11 mouse cellular contexts compared by ENCODE assay signal in the genomic region with DNA sequence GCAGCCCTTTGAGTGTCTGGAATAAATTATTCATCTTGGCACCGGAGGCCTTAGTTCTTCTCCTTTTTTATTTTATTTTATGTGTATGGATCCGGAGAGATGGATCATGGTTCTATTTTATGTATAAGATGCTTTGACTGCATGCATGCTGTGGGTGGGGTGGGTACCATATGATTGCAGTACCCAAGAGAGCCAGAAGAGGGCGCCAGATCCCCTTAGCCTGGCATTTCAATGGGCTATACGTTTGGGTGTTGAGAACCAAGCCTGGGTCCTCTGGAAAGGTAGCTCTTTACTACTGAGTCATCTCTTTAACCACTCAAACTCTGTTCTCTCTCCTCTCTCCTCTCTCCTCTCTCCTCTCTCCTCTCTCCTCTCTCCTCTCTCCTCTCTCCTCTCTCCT. TPM values are rescaled to one million over a fixed set of nuclear protein-coding genes. Genes with fewer than 3 reads are reported as not detected.
A peak's percentile ranks its signal among the peaks of the same experiment; 100 is the strongest.
DNase-seq lines count a peak whose midpoint lies in the region; ATAC-seq and TF ChIP-seq lines count a peak whose summit lies in the region.
"Had no signal": no experiment of that assay in that cellular context is flagged by ENCODE, and none has a peak within 500 bp of the region (broad histone marks: within the 10 kb centered on the region; RNA-seq: fewer than 3 reads in every experiment).

No protein-coding gene starts in this region.

- H3K4me3 ChIP-seq in heart, postnatal 0 days (ENCODE audit: low read depth, low read length) = no peak overlapping the region
- H3K4me3 ChIP-seq in thymus, adult 2 months (ENCODE audit: control insufficient read depth, insufficient read depth, low read length) = no peak overlapping the region
- no peak overlapping the region for H3K4me3 ChIP-seq in forebrain, embryonic 12.5 days (replicated peaks)
- H3K4me3 ChIP-seq: hindbrain, embryonic 10.5 days had no signal

- no peak overlapping the region for H3K4me2 ChIP-seq in heart, postnatal 0 days (ENCODE audit: low read depth, low read length)
- H3K4me2 ChIP-seq in forebrain, embryonic 12.5 days = no peak overlapping the region

- intact Hi-C loops in heart, postnatal 14 days (cut with DNase I) = no loop called here

- no peaks in the 10 kb centered on the region for H3K36me3 ChIP-seq in heart, postnatal 0 days (replicated peaks; ENCODE audit: control insufficient read depth, insufficient read depth, low read length)
- H3K36me3 ChIP-seq in thymus, adult 2 months (ENCODE audit: control insufficient read depth, insufficient read depth, low read length) = no peaks in the 10 kb centered on the region
- H3K36me3 ChIP-seq in forebrain, embryonic 12.5 days (replicated peaks) = no peaks in the 10 kb centered on the region
- H3K36me3 ChIP-seq: hindbrain, embryonic 10.5 days had no signal

- 29% methylated on average over 4 of the region's 4 CpGs for WGBS in heart, postnatal 0 days
- 32% methylated on average over 4 of the region's 4 CpGs for WGBS in thymus, adult 2 months
- WGBS in forebrain, embryonic 12.5 days = 37% methylated on average over 4 of the region's 4 CpGs

- no peaks in the 10 kb centered on the region for H3K9me3 ChIP-seq in heart, postnatal 0 days (replicated peaks; ENCODE audit: control insufficient read depth, low read length)
- H3K9me3 ChIP-seq in forebrain, embryonic 12.5 days = no peaks in the 10 kb centered on the region
- H3K9me3 ChIP-seq: hindbrain, embryonic 10.5 days had no signal

- 0 out of 2 replicates have a peak, but pooled peaks cover 1% of the 10 kb centered on the region for H3K27me3 ChIP-seq in heart, postnatal 0 days (ENCODE audit: control insufficient read depth, insufficient read depth, low read length)
- H3K27me3 ChIP-seq in thymus, adult 2 months (ENCODE audit: control insufficient read depth, insufficient read depth, low read length) = no peaks in the 10 kb centered on the region
- 0 out of 2 replicates have a peak, but pooled peaks cover 5% of the 10 kb centered on the region for H3K27me3 ChIP-seq in forebrain, embryonic 12.5 days

- DNase-seq in heart, postnatal 0 days (ENCODE audit: low spot score) = no peak
- DNase-seq in heart, postnatal 14 days = no peak
- peak; percentile 28 for DNase-seq in thymus, adult 2 months
- no peak for DNase-seq in thymus, adult 18-20 months
- DNase-seq in frontal cortex, adult 2 months (ENCODE audit: extremely low spot score in 1 of 2, low spot score in 1 of 2) = no peak
- no peak for DNase-seq in urinary bladder, postnatal 25 days (ENCODE audit: low spot score)
- DNase-seq: cerebellum, postnatal 36 days had no signal

- no peak overlapping the region for H3K9ac ChIP-seq in heart, postnatal 0 days (replicated peaks; ENCODE audit: low read depth, low read length)
- no peak overlapping the region for H3K9ac ChIP-seq in forebrain, embryonic 12.5 days

- TF ChIP-seq CTCF in heart, postnatal 0 days (IDR thresholded peaks at IDR 0.05; ENCODE audit: low read depth) = peak; percentile 43; the same call in 1 of the 2 replicates
- no peak for TF ChIP-seq CTCF in thymus, adult 2 months (IDR thresholded peaks at IDR 0.05; ENCODE audit: borderline replicate concordance, control insufficient read depth, extremely low read depth, insufficient read depth, low read length, poor library complexity)

- no peak overlapping the region for H3K27ac ChIP-seq in heart, postnatal 0 days (ENCODE audit: low read depth)
- no peak overlapping the region for H3K27ac ChIP-seq in thymus, adult 2 months (ENCODE audit: control insufficient read depth, insufficient read depth, low read length)
- H3K27ac ChIP-seq in forebrain, embryonic 12.5 days = no peak overlapping the region
- H3K27ac ChIP-seq: hindbrain, embryonic 10.5 days had no signal

- TF ChIP-seq POLR2A in thymus, adult 2 months (IDR thresholded peaks at IDR 0.05; ENCODE audit: control insufficient read depth, extremely low read depth, insufficient read depth, low read length, poor library complexity) = no peak

- TF ChIP-seq EP300 in heart, postnatal 0 days (IDR thresholded peaks at IDR 0.05; ENCODE audit: low read depth) = no peak

- no peak for ATAC-seq in heart, postnatal 0 days (ENCODE audit: insufficient read depth, low read depth)
- peak; percentile 48; the same call in 1 of the 2 replicates for ATAC-seq in granulocyte monocyte progenitor cell, adult 5-6 weeks (replicated peaks; ENCODE audit: poor library complexity, severe bottlenecking)
- ATAC-seq in forebrain, embryonic 12.5 days (ENCODE audit: low FRiP score) = no peak

- H3K4me1 ChIP-seq in heart, postnatal 0 days (ENCODE audit: control insufficient read depth, insufficient read depth) = 0 out of 2 replicates have a peak, but pooled peaks cover 4% of the 10 kb centered on the region
- no peaks in the 10 kb centered on the region for H3K4me1 ChIP-seq in thymus, adult 2 months (replicated peaks; ENCODE audit: control insufficient read depth, insufficient read depth, low read length)
- no peaks in the 10 kb centered on the region for H3K4me1 ChIP-seq in forebrain, embryonic 12.5 days

RNA-seq across cellular contexts. Expression of a gene that starts 19.4 kb away (rescaled TPM):
- 1.7 and 2.7 TPM in 2 replicates for total RNA-seq in heart, postnatal 0 days (2014; rRNA removed; ENCODE audit: low replicate concordance)
- polyA plus RNA-seq in heart, postnatal 0 days (2015; fragmentation: Nextera tagmentation; extraction: Ambion mirVana) = 0.51 and 0.63 TPM in 2 replicates
- under 1 TPM; 0.48 to 0.61 TPM for total RNA-seq in heart, postnatal 14 days (2021)
- 0.27 and 0.78 TPM in 2 replicates for polyA plus RNA-seq in thymus, adult 2 months (2012; rRNA removed)
- not detected in 2 replicates for total RNA-seq in granulocyte monocyte progenitor cell, adult 5-6 weeks (2014; fragmentation: Nextera tagmentation)
- total RNA-seq in granulocyte monocyte progenitor cell, adult 5-6 weeks (2017) = not detected in 2 replicates
- 0.04 and 0.19 TPM in 2 replicates for polyA plus RNA-seq in frontal cortex, adult 2 months (2012; rRNA removed)
- polyA plus RNA-seq in forebrain, embryonic 12.5 days (2016; fragmentation: Nextera tagmentation; extraction: Ambion mirVana) = 0.12 TPM in 1 of 2 replicates, not detected in the other
- polyA plus RNA-seq: neural tube, embryonic 14.5 days had no signal

RNA-seq across cellular contexts. Expression of a gene that starts 23.5 kb away (rescaled TPM):
- total RNA-seq in heart, postnatal 0 days (2014; rRNA removed; ENCODE audit: low replicate concordance) = not detected in 2 replicates
- not detected in 2 replicates for polyA plus RNA-seq in heart, postnatal 0 days (2015; fragmentation: Nextera tagmentation; extraction: Ambion mirVana)
- total RNA-seq in heart, postnatal 14 days (2021) = not detected
- 0.47 and 0.49 TPM in 2 replicates for polyA plus RNA-seq in thymus, adult 2 months (2012; rRNA removed)
- total RNA-seq in granulocyte monocyte progenitor cell, adult 5-6 weeks (2014; fragmentation: Nextera tagmentation) = not detected in 2 replicates
- not detected in 2 replicates for total RNA-seq in granulocyte monocyte progenitor cell, adult 5-6 weeks (2017)
- polyA plus RNA-seq in frontal cortex, adult 2 months (2012; rRNA removed) = not detected in 2 replicates
- polyA plus RNA-seq in forebrain, embryonic 12.5 days (2016; fragmentation: Nextera tagmentation; extraction: Ambion mirVana) = not detected in 2 replicates
- polyA plus RNA-seq: neural tube, embryonic 14.5 days had no signal

RNA-seq across cellular contexts. Expression of a gene that starts 46.7 kb away (rescaled TPM):
- not detected in 2 replicates for total RNA-seq in heart, postnatal 0 days (2014; rRNA removed; ENCODE audit: low replicate concordance)
- 0.16 and 0.18 TPM in 2 replicates for polyA plus RNA-seq in heart, postnatal 0 days (2015; fragmentation: Nextera tagmentation; extraction: Ambion mirVana)
- total RNA-seq in heart, postnatal 14 days (2021) = under 1 TPM in 1 of 2 experiments, not detected in 1; 0.22 TPM
- 1.8 and 2.0 TPM in 2 replicates for polyA plus RNA-seq in thymus, adult 2 months (2012; rRNA removed)
- not detected in 2 replicates for total RNA-seq in granulocyte monocyte progenitor cell, adult 5-6 weeks (2014; fragmentation: Nextera tagmentation)
- 0.69 and 0.82 TPM in 2 replicates for total RNA-seq in granulocyte monocyte progenitor cell, adult 5-6 weeks (2017)
- polyA plus RNA-seq in frontal cortex, adult 2 months (2012; rRNA removed) = 0.26 and 0.50 TPM in 2 replicates
- 0.50 TPM in 1 of 2 replicates, not detected in the other for polyA plus RNA-seq in forebrain, embryonic 12.5 days (2016; fragmentation: Nextera tagmentation; extraction: Ambion mirVana)
